Comparison of ENCODE assay signal across 12 mouse cellular contexts in the genomic region with DNA sequence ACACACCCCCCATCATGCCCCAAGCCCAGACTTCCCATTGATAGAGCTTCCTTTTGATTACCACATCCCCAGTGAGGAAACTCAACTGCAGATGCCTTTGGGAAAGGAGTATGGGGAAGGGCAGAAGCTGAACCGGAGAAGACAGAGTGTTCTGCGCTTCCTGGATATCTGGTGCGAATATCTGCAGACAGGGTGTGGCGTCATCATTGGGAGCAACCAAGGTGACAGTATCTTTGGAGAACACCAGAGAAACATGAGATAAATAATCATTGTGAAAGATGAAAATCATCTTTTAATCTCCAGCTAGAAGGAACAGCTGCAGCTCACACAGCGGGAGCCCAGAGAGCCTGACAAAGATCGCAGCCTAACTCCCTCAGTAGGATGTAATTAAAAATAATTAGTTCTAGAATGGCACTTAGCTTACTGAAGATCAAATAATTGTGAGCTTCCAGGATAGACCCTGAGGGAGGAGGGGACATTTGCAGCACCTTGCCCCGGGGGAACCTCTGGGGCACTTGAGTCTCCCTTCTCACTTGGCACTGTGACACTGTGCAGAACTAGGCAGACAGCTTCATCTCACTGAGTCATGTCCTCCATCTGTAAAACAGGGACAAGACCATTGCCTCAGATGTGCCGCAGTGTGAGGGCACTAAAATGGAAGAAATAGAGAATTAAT. TPM values are rescaled to one million over a fixed set of nuclear protein-coding genes. Genes with fewer than 3 reads are reported as not detected.
DNase-seq lines count a peak whose midpoint lies in the region; ATAC-seq lines count a peak whose summit lies in the region.
"Had no signal": no experiment of that assay in that cellular context is flagged by ENCODE, and none has a peak within 500 bp of the region (broad histone marks: within the 10 kb centered on the region; RNA-seq: fewer than 3 reads in every experiment).

No protein-coding gene starts in this region.

- no peak overlapping the region for H3K27ac ChIP-seq in midbrain, embryonic 12.5 days (replicated peaks)
- H3K27ac ChIP-seq in midbrain, embryonic 11.5 days (ENCODE audit: low read depth, low read length): no peak overlapping the region
- no peak overlapping the region for H3K27ac ChIP-seq in forebrain, embryonic 15.5 days (replicated peaks)
- no peak overlapping the region for H3K27ac ChIP-seq in liver, embryonic 16.5 days (ENCODE audit: low read length)
- 0 out of 2 replicates have a peak overlapping the region, but pooled peaks have one; percentile 15 for H3K27ac ChIP-seq in neural tube, embryonic 15.5 days (replicated peaks)

- H3K9me3 ChIP-seq in midbrain, embryonic 12.5 days: no peaks in the 10 kb centered on the region
- no peaks in the 10 kb centered on the region for H3K9me3 ChIP-seq in midbrain, embryonic 11.5 days (ENCODE audit: control insufficient read depth, low read length)
- H3K9me3 ChIP-seq in forebrain, embryonic 15.5 days: no peaks in the 10 kb centered on the region
- no peaks in the 10 kb centered on the region for H3K9me3 ChIP-seq in liver, embryonic 16.5 days (replicated peaks; ENCODE audit: control insufficient read depth, low read length)
- no peaks in the 10 kb centered on the region for H3K9me3 ChIP-seq in neural tube, embryonic 15.5 days (replicated peaks)
- H3K9me3 ChIP-seq: heart, embryonic 12.5 days had no signal

- DNase-seq in midbrain, embryonic 11.5 days (ENCODE audit: low spot score, missing footprints): no peak
- DNase-seq in kidney, postnatal 25 days: no peak
- no peak for DNase-seq in lung, adult 18-20 months
- DNase-seq in left cerebral cortex, postnatal 14 days (ENCODE audit: low spot score in 2 of 2): no peak

- H3K36me3 ChIP-seq in midbrain, embryonic 12.5 days: no peaks in the 10 kb centered on the region
- H3K36me3 ChIP-seq in midbrain, embryonic 11.5 days (ENCODE audit: control insufficient read depth, insufficient read depth, low read length): no peaks in the 10 kb centered on the region
- H3K36me3 ChIP-seq in forebrain, embryonic 15.5 days: no peaks in the 10 kb centered on the region
- H3K36me3 ChIP-seq in liver, embryonic 16.5 days (ENCODE audit: control insufficient read depth, insufficient read depth): no peaks in the 10 kb centered on the region
- H3K36me3 ChIP-seq in neural tube, embryonic 15.5 days: no peaks in the 10 kb centered on the region
- H3K36me3 ChIP-seq: heart, embryonic 12.5 days had no signal

- no peak overlapping the region for H3K9ac ChIP-seq in midbrain, embryonic 12.5 days (replicated peaks)
- H3K9ac ChIP-seq in midbrain, embryonic 11.5 days (ENCODE audit: low read length): no peak overlapping the region
- no peak overlapping the region for H3K9ac ChIP-seq in forebrain, embryonic 15.5 days (replicated peaks)
- H3K9ac ChIP-seq in liver, embryonic 16.5 days (ENCODE audit: low read depth, low read length): no peak overlapping the region
- no peak overlapping the region for H3K9ac ChIP-seq in neural tube, embryonic 15.5 days (replicated peaks)
- H3K9ac ChIP-seq: heart, embryonic 12.5 days had no signal

- no peaks in the 10 kb centered on the region for H3K27me3 ChIP-seq in midbrain, embryonic 12.5 days
- H3K27me3 ChIP-seq in midbrain, embryonic 11.5 days (ENCODE audit: control insufficient read depth, insufficient read depth, low read length): no peaks in the 10 kb centered on the region
- H3K27me3 ChIP-seq in forebrain, embryonic 15.5 days: no peaks in the 10 kb centered on the region
- no peaks in the 10 kb centered on the region for H3K27me3 ChIP-seq in liver, embryonic 16.5 days (ENCODE audit: control insufficient read depth, insufficient read depth, low read depth, low read length)
- no peaks in the 10 kb centered on the region for H3K27me3 ChIP-seq in neural tube, embryonic 15.5 days (replicated peaks)
- H3K27me3 ChIP-seq: heart, embryonic 12.5 days had no signal

- no peaks in the 10 kb centered on the region for H3K4me1 ChIP-seq in midbrain, embryonic 12.5 days
- no peaks in the 10 kb centered on the region for H3K4me1 ChIP-seq in midbrain, embryonic 11.5 days (ENCODE audit: control insufficient read depth, insufficient read depth, low read length)
- no peaks in the 10 kb centered on the region for H3K4me1 ChIP-seq in forebrain, embryonic 15.5 days
- no peaks in the 10 kb centered on the region for H3K4me1 ChIP-seq in liver, embryonic 16.5 days (ENCODE audit: control insufficient read depth, low read depth, low read length)
- H3K4me1 ChIP-seq in neural tube, embryonic 15.5 days: peaks cover 9% of the 10 kb centered on the region

- WGBS in midbrain, embryonic 12.5 days: 80% methylated on average over 8 of the region's 8 CpGs
- 81% methylated on average over 8 of the region's 8 CpGs for WGBS in midbrain, embryonic 11.5 days
- WGBS in forebrain, embryonic 15.5 days: 55% methylated on average over 8 of the region's 8 CpGs
- WGBS in liver, embryonic 16.5 days (ENCODE audit: insufficient replicate concordance): 30% methylated on average over 8 of the region's 8 CpGs
- 57% methylated on average over 8 of the region's 8 CpGs for WGBS in neural tube, embryonic 15.5 days

- H3K4me2 ChIP-seq in midbrain, embryonic 12.5 days (replicated peaks): no peak overlapping the region
- no peak overlapping the region for H3K4me2 ChIP-seq in midbrain, embryonic 11.5 days
- H3K4me2 ChIP-seq in forebrain, embryonic 15.5 days (replicated peaks): no peak overlapping the region
- H3K4me2 ChIP-seq in liver, embryonic 16.5 days (ENCODE audit: low read depth, low read length): no peak overlapping the region
- H3K4me2 ChIP-seq in neural tube, embryonic 15.5 days: no peak overlapping the region
- H3K4me2 ChIP-seq: heart, embryonic 12.5 days had no signal

- peak; percentile 49; the same call in 1 of the 2 replicates for ATAC-seq in midbrain, embryonic 12.5 days (ENCODE audit: low FRiP score, low read depth)
- no peak for ATAC-seq in midbrain, embryonic 11.5 days (ENCODE audit: low FRiP score)
- 0 out of 2 replicates have a peak, but pooled peaks have one; percentile 43 for ATAC-seq in forebrain, embryonic 15.5 days (replicated peaks)
- ATAC-seq in liver, embryonic 16.5 days (ENCODE audit: low read depth): 0 out of 2 replicates have a peak, but pooled peaks have one; percentile 13
- ATAC-seq in neural tube, embryonic 15.5 days (ENCODE audit: low FRiP score): peak; percentile 51; the same call in 1 of the 2 replicates
- ATAC-seq: CD4-positive, CD25-positive, alpha-beta regulatory T cell, adult 4 months; lung, postnatal 0 days; Patski had no signal

- no peak overlapping the region for H3K4me3 ChIP-seq in midbrain, embryonic 12.5 days
- H3K4me3 ChIP-seq in midbrain, embryonic 11.5 days (ENCODE audit: low read depth, low read length): no peak overlapping the region
- no peak overlapping the region for H3K4me3 ChIP-seq in forebrain, embryonic 15.5 days
- no peak overlapping the region for H3K4me3 ChIP-seq in liver, embryonic 16.5 days (ENCODE audit: low read depth, low read length)
- no peak overlapping the region for H3K4me3 ChIP-seq in neural tube, embryonic 15.5 days (replicated peaks)
- H3K4me3 ChIP-seq: heart, embryonic 12.5 days had no signal

- intact Hi-C loops in left cerebral cortex, postnatal 14 days (cut with DNase I): no loop called here

RNA-seq across cellular contexts. Expression of a gene that starts 38.5 kb away (rescaled TPM):
- polyA plus RNA-seq in midbrain, embryonic 12.5 days (2016; fragmentation: Nextera tagmentation; extraction: Ambion mirVana): 1.2 and 1.8 TPM in 2 replicates
- polyA plus RNA-seq in midbrain, embryonic 11.5 days (2014; fragmentation: Nextera tagmentation; extraction: Ambion mirVana): 2.3 and 2.5 TPM in 2 replicates
- 3.2 and 3.5 TPM in 2 replicates for polyA plus RNA-seq in forebrain, embryonic 15.5 days (2015; fragmentation: Nextera tagmentation; extraction: Ambion mirVana)
- polyA plus RNA-seq in liver, embryonic 16.5 days (2015; fragmentation: Nextera tagmentation; extraction: Ambion mirVana): 2.4 and 2.9 TPM in 2 replicates
- 33.1 and 36.4 TPM in 2 replicates for polyA plus RNA-seq in neural tube, embryonic 15.5 days (2015; fragmentation: Nextera tagmentation; extraction: Ambion mirVana)
- 10 to 100 TPM in 1 of 2 experiments, 1 to 10 TPM in 1; 9.4 to 12.7 TPM for total RNA-seq in left cerebral cortex, postnatal 14 days (2021)
